Comparison of ENCODE assay signal across 27 mouse cellular contexts in the genomic region with DNA sequence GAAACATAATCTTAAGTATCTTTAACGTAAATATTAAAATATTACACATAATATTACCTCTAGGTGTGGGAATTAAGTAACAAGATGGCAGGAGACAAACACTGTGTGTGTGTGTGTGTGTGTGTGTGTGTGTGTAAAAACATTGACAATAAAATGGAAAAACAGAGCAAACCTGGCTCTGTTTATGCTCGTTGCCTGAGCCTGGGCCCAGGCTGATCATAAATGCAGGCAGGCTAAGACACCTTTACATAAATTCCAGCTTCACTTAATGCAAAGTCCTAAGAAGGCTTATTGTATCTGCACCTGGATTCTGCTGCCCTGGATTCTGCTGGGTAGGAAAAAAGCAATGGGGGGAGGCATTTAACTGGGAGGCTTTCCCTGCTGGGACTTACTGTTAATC. TPM values are rescaled to one million over a fixed set of nuclear protein-coding genes. Genes with fewer than 3 reads are reported as not detected.
DNase-seq lines count a peak whose midpoint lies in the region; ATAC-seq and TF ChIP-seq lines count a peak whose summit lies in the region.
"Had no signal": no experiment of that assay in that cellular context is flagged by ENCODE, and none has a peak within 500 bp of the region (broad histone marks: within the 10 kb centered on the region; RNA-seq: fewer than 3 reads in every experiment).

No protein-coding gene starts in this region.

- H3K27me3 ChIP-seq in embryonic facial prominence, embryonic 10.5 days (replicated peaks; ENCODE audit: low read depth, poor library complexity, severe bottlenecking), result no peaks in the 10 kb centered on the region
- H3K27me3 ChIP-seq in embryonic facial prominence, embryonic 15.5 days, result no peaks in the 10 kb centered on the region
- no peaks in the 10 kb centered on the region for H3K27me3 ChIP-seq in limb, embryonic 14.5 days (ENCODE audit: control insufficient read depth, insufficient read depth, low read length)
- H3K27me3 ChIP-seq: liver, embryonic 13.5 days; midbrain, embryonic 13.5 days; Patski had no signal

- H3K4me3 ChIP-seq in embryonic facial prominence, embryonic 10.5 days, result no peak overlapping the region
- no peak overlapping the region for H3K4me3 ChIP-seq in embryonic facial prominence, embryonic 15.5 days (replicated peaks)
- no peak overlapping the region for H3K4me3 ChIP-seq in limb, embryonic 14.5 days (replicated peaks; ENCODE audit: low read length)
- H3K4me3 ChIP-seq: layer of hippocampus, adult 2 months; left cerebral cortex, adult 2 months; liver, embryonic 13.5 days; midbrain, embryonic 13.5 days had no signal

- peaks cover 23% of the 10 kb centered on the region for H3K4me1 ChIP-seq in embryonic facial prominence, embryonic 10.5 days
- peaks cover 27% of the 10 kb centered on the region for H3K4me1 ChIP-seq in embryonic facial prominence, embryonic 15.5 days
- H3K4me1 ChIP-seq in limb, embryonic 14.5 days (ENCODE audit: control insufficient read depth, insufficient read depth, low read length), result peaks cover 37% of the 10 kb centered on the region
- H3K4me1 ChIP-seq: liver, embryonic 13.5 days; midbrain, embryonic 13.5 days had no signal

- peaks cover 2% of the 10 kb centered on the region; the same call in 1 of the 2 replicates for H3K36me3 ChIP-seq in embryonic facial prominence, embryonic 10.5 days (replicated peaks)
- H3K36me3 ChIP-seq in embryonic facial prominence, embryonic 15.5 days, result no peaks in the 10 kb centered on the region
- H3K36me3 ChIP-seq in limb, embryonic 14.5 days (ENCODE audit: control insufficient read depth, insufficient read depth, low read length), result no peaks in the 10 kb centered on the region
- H3K36me3 ChIP-seq: liver, embryonic 13.5 days; midbrain, embryonic 13.5 days had no signal

- no peak for TF ChIP-seq POLR2A in limb, embryonic 14.5 days (IDR thresholded peaks at IDR 0.05; ENCODE audit: borderline replicate concordance, extremely low read depth, insufficient read depth, insufficient read length)

- H3K9me3 ChIP-seq in embryonic facial prominence, embryonic 10.5 days, result no peaks in the 10 kb centered on the region
- H3K9me3 ChIP-seq in embryonic facial prominence, embryonic 15.5 days (replicated peaks), result no peaks in the 10 kb centered on the region
- no peaks in the 10 kb centered on the region for H3K9me3 ChIP-seq in limb, embryonic 14.5 days (ENCODE audit: control insufficient read depth, low read length)
- H3K9me3 ChIP-seq: liver, embryonic 13.5 days; midbrain, embryonic 13.5 days had no signal

- no peak overlapping the region for H3K9ac ChIP-seq in embryonic facial prominence, embryonic 15.5 days
- no peak overlapping the region for H3K9ac ChIP-seq in limb, embryonic 14.5 days (ENCODE audit: low read depth, low read length, severe bottlenecking)
- H3K9ac ChIP-seq: liver, embryonic 13.5 days; midbrain, embryonic 13.5 days had no signal

- intact Hi-C loops in heart, postnatal 36 days (cut with DNase I), result no loop called here
- intact Hi-C loops in gastrocnemius, postnatal 14 days (cut with DNase I; ENCODE audit: low total_unique reads), result no loop called here

- DNase-seq in heart, adult 11 months, result peak; percentile 35
- DNase-seq in heart, postnatal 36 days, result no peak
- DNase-seq in embryonic facial prominence, embryonic 10.5 days (ENCODE audit: low spot score), result no peak
- DNase-seq in limb, embryonic 14.5 days (ENCODE audit: low spot score), result peak; percentile 75
- no peak for DNase-seq in layer of hippocampus, postnatal 14 days (ENCODE audit: low spot score in 2 of 2)
- DNase-seq in gastrocnemius, postnatal 14 days, result no peak
- DNase-seq: cerebellum, adult 11-12 months; gastrocnemius, postnatal 10 days; heart, postnatal 4 days; kidney, adult 9 months; kidney, postnatal 14 days; liver, embryonic 13.5 days; lung, adult 2 months; lung, postnatal 14 days; thymus, postnatal 36 days had no signal

- ATAC-seq in embryonic facial prominence, embryonic 15.5 days (ENCODE audit: insufficient number of reproducible peaks, low FRiP score, low TSS enrichment, low read depth), result no peak
- ATAC-seq in limb, embryonic 14.5 days (ENCODE audit: low FRiP score, low read depth), result peak; percentile 54
- ATAC-seq in erythroid progenitor cell, adult 5-6 weeks (replicated peaks; ENCODE audit: low FRiP score, poor library complexity, severe bottlenecking), result no peak
- ATAC-seq: midbrain, embryonic 13.5 days; Patski had no signal

- no peak overlapping the region for H3K4me2 ChIP-seq in embryonic facial prominence, embryonic 15.5 days (replicated peaks)
- H3K4me2 ChIP-seq in limb, embryonic 14.5 days (replicated peaks; ENCODE audit: low read depth, low read length, severe bottlenecking), result 0 out of 2 replicates have a peak overlapping the region, but pooled peaks have one; percentile 24
- H3K4me2 ChIP-seq: liver, embryonic 13.5 days; midbrain, embryonic 13.5 days had no signal

- WGBS in embryonic facial prominence, embryonic 10.5 days, result 77% methylated on average over 2 of the region's 2 CpGs
- 34% methylated on average over 2 of the region's 2 CpGs for WGBS in embryonic facial prominence, embryonic 15.5 days
- WGBS in limb, embryonic 14.5 days, result 21% methylated on average over 2 of the region's 2 CpGs

- H3K27ac ChIP-seq in embryonic facial prominence, embryonic 10.5 days (replicated peaks), result peak overlapping the region; percentile 73; the same call in 1 of the 2 replicates
- H3K27ac ChIP-seq in embryonic facial prominence, embryonic 15.5 days (replicated peaks), result peak overlapping the region; percentile 86
- peak overlapping the region; percentile 88 for H3K27ac ChIP-seq in limb, embryonic 14.5 days (replicated peaks; ENCODE audit: low read depth, low read length)
- H3K27ac ChIP-seq: layer of hippocampus, adult 2 months; left cerebral cortex, adult 2 months; liver, embryonic 13.5 days; midbrain, embryonic 13.5 days had no signal

RNA-seq across cellular contexts. Expression of a gene that starts 6.6 kb away (rescaled TPM):
- not detected for total RNA-seq in heart, postnatal 36 days (2021)
- polyA plus RNA-seq in embryonic facial prominence, embryonic 10.5 days (2016; fragmentation: Nextera tagmentation; extraction: Ambion mirVana), result 0.14 TPM in 1 of 2 replicates, not detected in the other
- 0.27 and 0.68 TPM in 2 replicates for polyA plus RNA-seq in embryonic facial prominence, embryonic 15.5 days (2015; fragmentation: Nextera tagmentation; extraction: Ambion mirVana)
- 0.69 and 0.70 TPM in 2 replicates for polyA plus RNA-seq in limb, embryonic 14.5 days (2012; rRNA removed)
- polyA plus RNA-seq in limb, embryonic 14.5 days (2014; fragmentation: Nextera tagmentation; extraction: Ambion mirVana), result 0.55 and 0.80 TPM in 2 replicates
- total RNA-seq in erythroid progenitor cell, adult 5-6 weeks (2015; ENCODE audit: low replicate concordance), result not detected in 2 replicates
- total RNA-seq in erythroid progenitor cell, adult 5-6 weeks (2017; ENCODE audit: low replicate concordance), result not detected in 2 replicates
- not detected for total RNA-seq in layer of hippocampus, postnatal 14 days (2021)
- total RNA-seq in gastrocnemius, postnatal 14 days (2021), result not detected
- total RNA-seq: adrenal gland, adult 18-20 months; ES-E14; gastrocnemius, postnatal 10 days; heart, adult 8-10 months; heart, postnatal 4 days; layer of hippocampus, adult 2 months; megakaryocyte, adult 5-6 weeks had no signal
- polyA plus RNA-seq: heart, embryonic 14.5 days; liver, embryonic 13.5 days; lung, adult 2 months; Patski; small intestine, adult 2 months had no signal

RNA-seq across cellular contexts. Expression of a gene that starts 31.8 kb away (rescaled TPM):
- total RNA-seq in heart, postnatal 36 days (2021), result 10 to 100 TPM in 1 of 2 experiments, 1 to 10 TPM in 1; 9.8 to 10.5 TPM
- 13.5 and 14.0 TPM in 2 replicates for polyA plus RNA-seq in embryonic facial prominence, embryonic 10.5 days (2016; fragmentation: Nextera tagmentation; extraction: Ambion mirVana)
- 13.9 and 15.2 TPM in 2 replicates for polyA plus RNA-seq in embryonic facial prominence, embryonic 15.5 days (2015; fragmentation: Nextera tagmentation; extraction: Ambion mirVana)
- 11.1 and 11.2 TPM in 2 replicates for polyA plus RNA-seq in limb, embryonic 14.5 days (2012; rRNA removed)
- polyA plus RNA-seq in limb, embryonic 14.5 days (2014; fragmentation: Nextera tagmentation; extraction: Ambion mirVana), result 12.5 and 15.7 TPM in 2 replicates
- total RNA-seq in erythroid progenitor cell, adult 5-6 weeks (2015; ENCODE audit: low replicate concordance), result 3.6 and 4.6 TPM in 2 replicates
- total RNA-seq in erythroid progenitor cell, adult 5-6 weeks (2017; ENCODE audit: low replicate concordance), result 0.23 and 1.7 TPM in 2 replicates
- total RNA-seq in layer of hippocampus, postnatal 14 days (2021), result 10 to 100 TPM; 43.7 to 46.7 TPM
- total RNA-seq in gastrocnemius, postnatal 14 days (2021), result 1 to 10 TPM; 8.9 to 9.4 TPM

Comparison
In these comparisons a context has a peak if more than half of its experiments do, and no peak if none do; other contexts are left out.
1. DNase-seq: peak in heart, adult 11 months (single experiment) and limb, embryonic 14.5 days (single experiment); none in heart, postnatal 36 days (0 of 2), embryonic facial prominence, embryonic 10.5 days (single experiment), layer of hippocampus, postnatal 14 days (0 of 2) and gastrocnemius, postnatal 14 days (single experiment).
2. Peak in every context shown above with its lines, with median percentiles within 50 percentile points of each other: H3K27ac ChIP-seq.